Mouse (Mus musculus) frontal cortex, postnatal 25 days (tissue): Measurements from ENCODE around the gene Baz2a.
"Not testable (repeated sequence)": the region's sequence is repeated elsewhere in the genome, so short reads cannot be mapped to it uniquely, and the experiment has no call there.

Experiments used
- DNase-seq, 2 experiments: peaks; one replicate each; pipeline ENCODE4 v3.0.0; 2022; ENCODE audit warnings: low spot score in 2 of 2

Gene Baz2a

GRCm38 (mm10) chr10:128091564-128092505 lies at the start of gene Baz2a:
TSS of gene Baz2a (plus strand) at chr10:128091577.
- no peak for DNase-seq

- no peak for DNase-seq
Observed at GRCm38 (mm10) chr10:128041636-128042035, 49.7 kb upstream of the Baz2a start.

- no peak for DNase-seq
Observed at GRCm38 (mm10) chr10:128042466-128042865, 48.9 kb upstream of the Baz2a start.

DNA sequence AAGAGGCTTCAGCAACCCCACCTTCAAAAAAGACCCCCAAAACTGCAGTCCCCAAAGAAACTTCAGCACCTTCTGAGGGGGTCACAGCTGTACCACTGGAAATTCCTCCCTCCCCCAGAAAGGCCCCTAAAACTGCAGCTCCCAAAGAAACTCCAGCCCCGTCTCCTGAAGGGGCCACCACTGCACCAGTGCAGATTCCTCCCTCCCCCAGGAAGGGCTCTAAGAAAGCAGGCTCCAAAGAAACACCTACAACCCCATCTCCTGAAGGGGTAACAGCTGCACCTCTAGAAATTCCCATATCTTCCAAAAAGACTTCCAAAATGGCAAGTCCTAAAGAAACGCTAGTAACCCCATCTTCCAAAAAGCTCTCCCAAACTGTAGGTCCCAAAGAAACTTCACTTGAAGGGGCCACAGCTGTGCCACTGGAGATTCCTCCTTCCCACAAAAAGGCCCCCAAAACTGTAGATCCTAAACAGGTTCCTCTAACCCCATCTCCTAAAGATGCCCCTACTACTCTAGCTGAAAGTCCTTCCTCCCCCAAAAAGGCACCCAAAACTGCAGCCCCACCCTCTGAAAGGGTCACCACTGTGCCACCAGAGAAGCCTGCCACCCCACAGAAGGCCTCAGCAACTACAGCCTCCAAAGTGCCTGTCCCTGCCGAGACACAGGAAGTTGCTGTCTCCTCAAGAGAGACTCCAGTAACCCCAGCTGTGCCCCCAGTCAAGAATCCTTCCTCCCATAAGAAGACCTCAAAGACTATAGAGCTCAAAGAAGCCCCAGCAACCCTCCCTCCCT lies 48.1 kb upstream of the Baz2a start:
- DNase-seq: no peak

DNA sequence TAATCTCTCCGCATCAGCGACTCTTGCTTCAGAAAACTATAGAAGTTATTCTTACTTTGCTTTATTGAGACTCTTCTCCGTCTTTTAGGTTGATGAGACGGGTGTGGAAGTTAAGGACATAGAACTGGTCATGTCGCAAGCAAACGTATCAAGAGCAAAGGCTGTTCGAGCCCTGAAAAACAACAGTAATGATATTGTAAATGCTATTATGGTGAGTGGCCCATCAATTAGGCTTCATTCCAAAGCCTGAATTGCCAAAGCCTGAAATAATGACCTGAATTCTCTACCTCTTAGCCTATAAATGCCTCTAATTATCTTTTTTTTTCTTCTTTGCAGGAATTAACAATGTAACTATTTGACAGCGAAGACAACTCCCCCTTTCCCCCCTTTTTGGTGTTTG lies 43.2 kb upstream of the Baz2a start:
- DNase-seq: no peak

- DNase-seq: no peak
Observed at GRCm38 (mm10) chr10:128049741-128050140, 41.6 kb upstream of the Baz2a start.

DNA sequence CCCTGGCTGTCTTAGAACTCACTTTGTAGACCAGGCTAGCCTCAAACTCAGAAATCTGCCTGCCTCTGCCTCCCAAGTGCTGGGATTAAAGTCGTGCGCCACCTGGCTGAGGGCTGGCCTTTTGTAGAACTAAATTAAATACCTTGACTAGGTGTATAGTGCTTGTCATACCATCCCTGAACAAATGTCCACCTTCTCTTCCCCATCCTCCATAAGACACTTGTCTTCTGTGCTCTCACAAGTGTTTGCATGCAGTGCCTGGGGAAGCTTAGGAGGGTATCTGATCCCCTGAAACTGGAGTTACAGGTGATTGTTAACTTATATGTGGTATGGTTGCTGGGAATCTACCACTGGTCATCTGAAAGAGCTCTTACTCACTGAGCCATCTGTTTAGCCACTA lies 41.0 kb upstream of the Baz2a start:
- DNase-seq: no peak

DNA sequence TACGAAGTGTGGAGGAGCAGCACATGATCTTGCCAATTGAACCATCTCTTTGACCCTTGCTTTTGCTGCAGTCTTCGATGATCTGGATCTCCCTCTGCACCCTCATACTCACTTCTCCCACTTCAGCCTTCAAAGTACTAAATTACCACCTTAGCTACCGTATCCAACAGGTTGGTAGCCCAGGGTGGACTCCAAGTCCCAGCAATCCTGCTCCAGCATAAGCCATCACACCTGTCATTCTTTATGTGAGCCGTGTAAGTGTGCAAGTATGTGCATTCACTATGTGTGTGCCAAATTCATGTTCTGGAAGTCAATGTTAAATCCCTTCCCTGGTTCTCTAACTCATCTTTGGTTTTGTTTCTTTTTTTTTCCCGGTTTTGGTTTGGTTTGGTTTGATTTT lies 39.8 kb upstream of the Baz2a start:
- no peak for DNase-seq

- not testable (repeated sequence) for DNase-seq
Observed at GRCm38 (mm10) chr10:128052136-128052535, 39.2 kb upstream of the Baz2a start.

GRCm38 (mm10) chr10:128053001-128053400 lies 38.4 kb upstream of the Baz2a start:
- DNase-seq: no peak

- DNase-seq: no peak
Observed at GRCm38 (mm10) chr10:128058184-128058583, 33.2 kb upstream of the Baz2a start.

GRCm38 (mm10) chr10:128058601-128059151 lies 32.7 kb upstream of the Baz2a start, which contains the start of gene Ptges3:
TSS of gene Ptges3 (plus strand) at chr10:128058954.
- peak; percentile 93 to 96 for DNase-seq

DNA sequence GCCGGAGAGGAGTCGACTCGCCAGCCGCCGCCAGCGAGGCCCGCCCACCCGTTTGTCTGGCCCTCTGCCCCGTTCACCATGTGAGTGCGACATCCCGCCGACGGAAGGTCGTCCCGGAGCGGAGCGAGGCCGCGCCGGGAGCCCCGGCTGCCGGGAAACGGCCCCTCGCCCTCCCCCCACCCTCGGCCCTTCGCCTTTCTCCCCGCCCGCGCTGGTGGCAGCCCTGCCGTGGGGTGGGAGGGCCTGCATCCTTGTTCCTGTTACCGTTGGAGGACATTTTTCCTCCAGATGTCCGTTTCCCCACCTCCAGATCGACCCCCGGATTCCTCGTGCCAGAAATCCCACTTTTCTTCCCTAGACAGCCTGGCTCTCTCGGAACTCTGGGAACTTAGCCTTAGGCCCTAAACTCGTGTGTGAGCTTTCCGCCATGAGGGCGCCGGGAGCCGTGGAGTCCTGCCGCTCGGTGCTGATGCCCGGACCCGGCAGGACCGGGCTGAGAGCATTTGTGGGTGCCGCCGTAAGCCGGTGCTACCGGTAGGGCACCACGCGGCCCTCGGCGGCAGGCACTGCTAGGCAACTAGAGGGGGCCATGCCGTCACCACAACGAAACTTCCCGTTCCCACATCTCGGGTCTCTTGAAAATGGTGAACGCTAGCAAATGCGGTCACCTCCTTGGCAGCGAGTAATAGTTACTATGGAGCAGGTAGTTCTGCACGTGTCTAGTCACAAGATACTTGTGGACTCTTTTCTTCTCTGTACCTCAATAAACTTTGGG lies 32.0 kb upstream of the Baz2a start:
- peak in 1 of 2 experiments; percentile 32 for DNase-seq

- no peak for DNase-seq
Observed at GRCm38 (mm10) chr10:128061109-128061508, 30.3 kb upstream of the Baz2a start.

DNA sequence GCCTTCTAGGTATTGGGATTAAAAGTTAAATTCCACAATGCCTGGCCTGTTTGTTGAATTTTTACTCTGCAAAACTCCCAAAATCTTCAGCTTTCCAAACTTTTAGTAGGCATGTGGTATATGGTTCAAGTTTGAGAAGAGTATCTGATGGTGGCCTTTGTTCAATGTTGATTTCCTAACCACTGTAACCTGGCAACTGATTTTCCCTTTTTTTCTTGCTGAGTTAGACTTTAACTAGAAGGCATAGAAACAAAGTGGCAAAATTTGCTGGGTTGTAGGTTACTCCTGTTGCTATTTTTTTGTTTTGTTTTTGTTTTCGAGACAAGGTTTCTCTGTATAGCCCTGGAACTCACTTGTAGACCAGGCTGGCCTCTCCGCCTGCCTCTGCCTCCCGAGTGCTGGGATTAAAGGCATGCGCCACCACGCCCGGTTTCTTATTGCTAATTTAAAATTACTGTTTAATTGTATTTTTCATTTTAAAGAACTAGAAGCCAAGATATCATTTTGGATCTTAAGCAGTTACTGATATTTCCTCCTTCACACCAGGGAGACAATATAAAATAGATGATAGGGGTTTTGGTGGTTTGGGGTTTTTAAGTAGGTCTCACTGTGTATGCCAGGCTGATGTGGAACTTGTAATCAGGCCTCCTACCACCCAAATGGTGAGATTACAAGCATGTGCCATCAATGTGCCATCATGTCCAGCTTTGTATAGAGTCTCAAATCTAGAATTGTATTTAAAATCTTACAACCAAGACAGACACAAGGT lies 29.0 kb upstream of the Baz2a start:
- no peak for DNase-seq

- no peak for DNase-seq
Observed at GRCm38 (mm10) chr10:128066072-128066471, 25.3 kb upstream of the Baz2a start.

DNA sequence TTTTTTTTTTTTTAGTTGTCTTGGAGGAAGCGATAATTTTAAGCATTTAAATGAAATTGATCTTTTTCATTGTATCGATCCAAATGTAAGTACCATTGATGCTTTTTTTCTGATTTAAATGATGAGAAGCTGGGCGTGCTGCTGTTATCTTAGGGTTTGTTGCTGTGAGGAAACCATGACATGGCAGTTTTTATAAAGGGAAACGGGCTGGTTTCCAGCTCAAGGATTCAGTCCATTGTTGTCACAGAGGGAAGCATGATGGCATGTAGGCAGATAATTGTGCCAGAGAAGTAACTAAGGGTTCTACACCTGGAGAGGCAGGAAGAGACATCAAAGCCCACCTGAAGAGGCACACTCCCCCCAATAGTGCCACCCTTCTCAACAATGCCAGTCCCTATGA lies 22.2 kb upstream of the Baz2a start:
- DNase-seq: no peak

GRCm38 (mm10) chr10:128070432-128070831 lies 20.9 kb upstream of the Baz2a start:
- not testable (repeated sequence) for DNase-seq

- not testable (repeated sequence) for DNase-seq
Observed at GRCm38 (mm10) chr10:128078269-128078668, 13.1 kb upstream of the Baz2a start.

DNA sequence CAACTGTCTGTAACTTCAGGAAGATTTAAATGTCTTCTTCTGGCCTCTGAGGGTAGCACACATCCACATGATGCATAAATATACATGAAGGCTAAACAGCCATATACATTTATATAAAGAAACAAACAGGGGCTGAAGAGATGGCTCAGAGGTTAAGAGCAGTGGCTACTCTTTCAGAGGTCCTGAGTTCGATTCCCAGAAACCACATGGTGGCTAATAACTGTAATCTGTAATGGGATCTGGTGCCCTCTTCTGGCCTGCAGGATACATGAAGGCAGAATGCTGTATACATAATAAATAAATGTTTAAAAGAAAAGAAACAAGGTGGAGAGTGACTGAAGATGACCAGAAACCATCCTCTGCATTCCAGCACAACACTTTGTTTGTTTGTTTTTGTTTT lies 10.9 kb upstream of the Baz2a start:
- no peak for DNase-seq
